Mouse (Mus musculus) lung, embryonic 15.5 days (tissue): Measurements from ENCODE around the gene Havcr1. TPM values are rescaled to one million over a fixed set of nuclear protein-coding genes. Genes with fewer than 3 reads are reported as not detected.

Experiments used
- polyA plus RNA-seq: library from polyadenylated mRNA; unstranded; fragments of >200 nt; fragmentation: Nextera tagmentation; extraction: Ambion mirVana; gene quantifications from 2 replicates; pipeline ENCODE4 v1.2.1, GENCODE M21; 2015

Havcr1 gene
- polyA plus RNA-seq, 1 experiment from 2014 or later = 2.5 TPM

Other genes with a start within 250 kb of the Havcr1 start
- gene Gm12169, start 210.9 kb upstream of the Havcr1 start, polyA plus RNA-seq = not detected in 2 replicates
- not detected in 2 replicates for gene BC053393, start 163.5 kb upstream of the Havcr1 start, polyA plus RNA-seq
- not detected in 2 replicates for gene Dppa1, start 105.8 kb upstream of the Havcr1 start, polyA plus RNA-seq
- 0.24 TPM in 1 of 2 replicates, not detected in the other for gene Timd2, start 28.0 kb upstream of the Havcr1 start, polyA plus RNA-seq
- gene Timd4, start 75.7 kb downstream of the Havcr1 start, polyA plus RNA-seq = 0.14 TPM in 1 of 2 replicates, not detected in the other